Mouse (Mus musculus) adrenal gland, postnatal 14 days (tissue): ENCODE results near the gene Smg9. TPM values are rescaled to one million over a fixed set of nuclear protein-coding genes. Genes with fewer than 3 reads are reported as not detected.

Experiments
- total RNA-seq: library from RNA; stranded (reverse); gene quantifications from 2 replicates; pipeline ENCODE4 v1.2.3, GENCODE M21; 2021

Smg9 gene
- total RNA-seq, 1 experiment from 2014 or later, result 17.3 TPM

Other genes starting within 250 kb of the Smg9 start
- 0.30 and 0.79 TPM in 2 replicates for gene Zfp114, start 224.6 kb upstream of the Smg9 start, total RNA-seq
- gene Zfp111, start 188.2 kb upstream of the Smg9 start, total RNA-seq, result 9.5 TPM in 2 replicates
- gene Zfp109, start 162.1 kb upstream of the Smg9 start, total RNA-seq, result 2.7 and 3.0 TPM in 2 replicates
- gene Zfp108, start 144.8 kb upstream of the Smg9 start, total RNA-seq, result 2.1 and 3.4 TPM in 2 replicates
- 4.4 and 4.7 TPM in 2 replicates for gene Zfp93, start 129.2 kb upstream of the Smg9 start, total RNA-seq
- gene Zfp61, start 98.4 kb upstream of the Smg9 start, total RNA-seq, result 6.5 and 11.4 TPM in 2 replicates
- gene Zfp94, start 83.0 kb upstream of the Smg9 start, total RNA-seq, result 3.8 and 5.4 TPM in 2 replicates
- gene Tescl, start 65.7 kb upstream of the Smg9 start, total RNA-seq, result not detected in 2 replicates
- not detected in 2 replicates for gene Lypd5, start 50.4 kb upstream of the Smg9 start, total RNA-seq
- 4.9 and 7.3 TPM in 2 replicates for gene Kcnn4, start 29.4 kb upstream of the Smg9 start, total RNA-seq
- not detected in 2 replicates for gene Irgc1, start 52.7 kb downstream of the Smg9 start, total RNA-seq
- 5.2 and 7.9 TPM in 2 replicates for gene Plaur, start 62.9 kb downstream of the Smg9 start, total RNA-seq
- 5.7 and 6.4 TPM in 2 replicates for gene Cadm4, start 82.4 kb downstream of the Smg9 start, total RNA-seq
- 6.1 and 7.5 TPM in 2 replicates for gene Zfp428, start 107.4 kb downstream of the Smg9 start, total RNA-seq
- not detected in 2 replicates for gene AC161166.1, start 112.8 kb downstream of the Smg9 start, total RNA-seq
- gene Irgq, start 131.1 kb downstream of the Smg9 start, total RNA-seq, result 18.9 and 20.4 TPM in 2 replicates
- not detected in 2 replicates for gene Pinlyp, start 146.5 kb downstream of the Smg9 start, total RNA-seq
- gene Xrcc1, start 146.7 kb downstream of the Smg9 start, total RNA-seq, result 38.5 and 47.0 TPM in 2 replicates
- 21.3 and 24.9 TPM in 2 replicates for gene Ethe1, start 187.9 kb downstream of the Smg9 start, total RNA-seq
- gene Zfp575, start 188.0 kb downstream of the Smg9 start, total RNA-seq, result 0.48 and 0.94 TPM in 2 replicates
- gene Phldb3, start 211.1 kb downstream of the Smg9 start, total RNA-seq, result 3.2 and 4.3 TPM in 2 replicates
- 0.38 and 0.59 TPM in 2 replicates for gene Lypd3, start 236.9 kb downstream of the Smg9 start, total RNA-seq